Mouse (Mus musculus) hindlimb bud, embryonic 11.5 days (tissue): ENCODE data around the gene Rdh5.

Source experiments
- DNase-seq: peaks from one replicate; pipeline ENCODE4 v3.0.0-alpha.2; 2012; ENCODE audit warnings: low read depth, low spot score; ENCODE audit errors: extremely low spot score

Gene Rdh5

DNA sequence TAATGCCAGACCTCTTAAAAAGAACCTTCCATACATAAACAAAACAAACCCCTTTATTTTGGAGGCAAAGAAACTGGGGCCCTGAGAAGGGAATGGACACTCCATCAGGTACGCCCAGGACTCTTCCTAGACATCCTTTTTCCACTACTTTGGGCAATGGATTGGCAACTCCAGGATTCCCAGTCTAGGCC is at the start of gene Rdh5:
Gene Rdh5 (minus strand): TSS at position 67 of the 191 bp plus-strand sequence.
- DNase-seq, result no peak

DNA sequence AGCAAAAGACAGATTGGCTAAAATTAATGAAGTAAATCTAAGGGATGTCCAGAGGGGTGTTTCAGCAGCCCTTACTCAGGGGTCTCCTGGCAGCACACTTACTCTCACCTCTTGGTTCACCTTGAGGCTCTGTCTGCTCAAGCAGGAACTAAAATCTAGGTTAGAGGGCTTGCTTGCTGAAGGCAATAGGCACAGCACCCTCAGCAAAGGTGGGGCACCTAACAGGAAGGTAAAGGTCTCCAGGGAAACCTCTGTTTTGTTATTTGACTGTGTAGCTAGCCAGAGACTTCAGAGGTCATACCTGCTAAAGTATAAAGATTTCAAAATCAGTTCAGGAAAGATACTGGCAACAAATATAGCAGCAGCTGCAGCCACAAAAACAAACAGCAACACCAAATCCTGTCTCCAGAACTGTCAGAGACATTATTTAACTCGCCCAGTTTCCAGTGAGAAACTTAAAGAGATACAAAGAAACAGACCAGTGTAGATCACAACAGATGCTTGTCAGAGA is 48.1 kb upstream of the Rdh5 start:
- no peak for DNase-seq

DNA sequence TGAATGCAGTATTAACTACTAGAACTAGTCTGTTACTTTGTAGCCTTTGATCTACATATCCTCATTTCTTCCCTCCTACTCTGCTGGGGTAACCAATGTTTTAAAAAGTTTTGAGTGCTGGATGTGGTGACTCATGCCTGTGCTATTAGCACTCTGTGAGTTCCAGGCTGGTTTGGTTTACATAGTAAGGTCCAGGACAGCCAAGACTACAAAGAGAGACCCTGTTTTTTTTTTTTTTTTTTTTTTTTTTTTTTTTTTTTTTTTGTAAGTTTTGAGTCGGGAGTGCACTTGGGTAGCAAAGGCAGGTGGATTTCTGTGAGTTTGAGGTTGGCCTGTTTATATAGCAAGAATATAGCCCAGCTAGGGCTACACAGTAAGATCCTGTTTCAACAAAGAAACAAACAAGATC is 45.7 kb upstream of the Rdh5 start:
- DNase-seq, result no peak

DNA sequence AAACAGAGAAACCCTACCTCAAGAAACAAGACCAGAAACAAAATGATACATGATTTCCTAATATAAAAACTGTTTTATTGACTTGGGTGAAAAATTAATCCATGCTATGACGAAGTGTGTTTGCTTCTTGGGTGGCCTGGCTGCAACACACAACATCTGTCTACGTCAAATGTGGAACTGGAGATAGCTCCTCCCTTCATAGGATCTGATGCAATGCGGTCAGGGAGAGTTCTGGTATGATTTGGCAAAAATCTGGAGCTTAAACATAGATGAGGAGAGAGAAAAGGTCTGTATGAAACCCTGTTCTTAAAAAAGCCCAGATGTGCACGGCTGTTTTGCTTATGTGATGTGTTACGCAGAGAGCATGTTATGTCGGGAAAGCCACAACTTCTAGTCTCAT is 43.2 kb upstream of the Rdh5 start:
- DNase-seq, result no peak

DNA sequence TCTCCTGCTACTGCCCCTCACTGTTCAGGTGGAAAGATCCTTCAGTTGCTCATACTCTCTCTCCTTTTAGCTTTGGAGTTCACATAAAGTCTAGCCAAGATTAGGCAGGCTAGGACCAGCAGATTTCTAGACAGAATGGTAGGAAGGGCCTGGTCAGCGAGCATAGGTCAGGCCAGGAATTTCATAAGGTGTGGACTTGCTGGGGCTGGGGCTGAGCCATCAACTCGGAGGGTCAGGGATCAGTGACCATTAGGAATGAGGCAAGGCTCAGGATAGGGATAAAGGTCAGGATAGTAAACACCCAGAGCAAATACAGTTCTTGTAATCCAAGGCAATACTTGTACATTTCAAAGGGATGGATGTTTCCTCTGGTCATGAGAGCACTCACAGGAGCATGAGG is 42.3 kb upstream of the Rdh5 start:
- DNase-seq, result no peak

DNA sequence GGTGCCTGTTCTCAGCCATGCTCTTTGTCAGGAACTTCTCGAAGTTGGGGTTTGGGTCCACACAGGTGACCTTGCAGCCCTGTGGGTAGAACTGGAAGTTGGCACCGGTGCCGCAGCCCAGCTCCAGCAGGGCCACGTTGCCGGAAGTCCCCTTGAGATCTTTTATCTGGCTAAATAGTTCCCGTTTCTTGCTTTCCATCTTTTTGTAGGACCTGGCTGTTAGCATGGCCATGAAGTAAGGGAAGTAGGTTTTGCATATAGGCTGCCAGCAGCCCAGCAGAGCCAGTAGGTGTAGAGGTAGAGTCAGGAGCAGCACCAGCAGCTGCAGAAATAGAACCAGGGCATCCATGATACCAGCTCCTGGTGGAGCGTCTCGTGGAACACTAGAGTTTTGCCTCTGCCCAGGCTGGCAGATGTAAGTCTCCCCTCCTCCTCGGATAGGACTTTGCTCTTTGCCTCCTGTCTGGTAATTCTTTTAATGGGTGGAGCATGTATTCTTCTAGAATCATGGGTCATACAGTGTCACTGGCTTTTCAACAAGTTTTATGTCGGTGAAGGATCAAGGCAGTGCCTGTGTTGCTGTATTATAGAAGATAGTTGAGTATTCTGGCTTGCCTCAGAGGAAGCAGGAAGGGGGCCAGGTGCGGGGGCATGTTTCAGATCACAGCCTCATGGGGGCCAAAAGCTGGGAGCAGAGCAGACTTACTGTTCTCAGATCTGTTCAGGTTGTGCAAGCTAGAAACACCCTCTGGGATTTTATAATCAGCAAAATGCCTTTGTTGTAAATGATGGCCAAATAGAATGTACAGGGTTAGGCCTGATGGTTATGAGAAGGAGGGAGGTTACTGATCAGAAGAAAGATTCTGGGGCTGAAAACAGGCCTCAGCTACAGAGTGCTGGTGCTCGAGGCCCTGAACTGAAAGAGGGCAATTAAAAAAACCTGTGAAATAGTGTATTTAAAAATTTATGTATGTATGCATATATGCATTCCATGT is 38.2 kb upstream of the Rdh5 start, which contains the start of gene Mettl7b:
Gene Mettl7b (minus strand): TSS at position 399 of the 995 bp plus-strand sequence.
- DNase-seq, result no peak

DNA sequence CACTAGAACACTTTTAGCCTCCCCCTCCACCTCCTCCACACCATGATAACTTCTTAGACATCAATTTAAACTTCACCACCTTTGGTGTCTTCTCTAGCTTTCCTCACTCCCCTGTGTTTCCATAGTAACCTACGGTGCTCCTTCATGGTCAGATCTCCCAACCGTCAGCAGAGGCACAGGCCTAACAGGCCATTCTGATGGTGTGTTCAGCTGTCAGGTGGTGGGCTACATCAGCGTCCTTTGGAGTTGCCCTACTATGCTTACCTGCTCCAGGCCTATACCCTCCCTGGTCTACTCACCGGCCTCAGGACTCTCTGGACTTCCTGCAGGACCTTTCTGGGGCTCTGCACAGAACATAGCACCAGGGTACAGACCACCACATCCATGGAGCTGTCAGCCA is 37.5 kb upstream of the Rdh5 start:
- no peak for DNase-seq

DNA sequence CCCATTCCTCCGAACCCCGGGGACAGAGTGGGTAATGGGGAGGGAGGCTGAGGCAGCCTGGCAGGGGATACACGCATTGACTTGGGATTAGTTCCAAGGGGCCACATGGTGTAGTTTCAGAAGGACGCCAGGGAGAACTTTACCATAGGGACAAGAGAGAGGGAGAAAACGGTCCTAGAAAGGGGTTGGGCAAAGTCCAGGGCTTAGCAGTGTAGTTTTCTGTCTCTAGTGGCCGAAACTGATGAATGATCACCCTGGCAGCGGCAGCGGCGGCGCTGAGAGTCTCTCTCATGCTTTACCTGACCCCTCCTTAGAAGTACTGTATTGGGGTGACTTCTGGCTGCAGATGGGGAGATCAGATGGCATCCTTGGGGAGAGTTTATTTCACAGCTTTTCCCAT is 35.7 kb upstream of the Rdh5 start:
- no peak for DNase-seq

DNA sequence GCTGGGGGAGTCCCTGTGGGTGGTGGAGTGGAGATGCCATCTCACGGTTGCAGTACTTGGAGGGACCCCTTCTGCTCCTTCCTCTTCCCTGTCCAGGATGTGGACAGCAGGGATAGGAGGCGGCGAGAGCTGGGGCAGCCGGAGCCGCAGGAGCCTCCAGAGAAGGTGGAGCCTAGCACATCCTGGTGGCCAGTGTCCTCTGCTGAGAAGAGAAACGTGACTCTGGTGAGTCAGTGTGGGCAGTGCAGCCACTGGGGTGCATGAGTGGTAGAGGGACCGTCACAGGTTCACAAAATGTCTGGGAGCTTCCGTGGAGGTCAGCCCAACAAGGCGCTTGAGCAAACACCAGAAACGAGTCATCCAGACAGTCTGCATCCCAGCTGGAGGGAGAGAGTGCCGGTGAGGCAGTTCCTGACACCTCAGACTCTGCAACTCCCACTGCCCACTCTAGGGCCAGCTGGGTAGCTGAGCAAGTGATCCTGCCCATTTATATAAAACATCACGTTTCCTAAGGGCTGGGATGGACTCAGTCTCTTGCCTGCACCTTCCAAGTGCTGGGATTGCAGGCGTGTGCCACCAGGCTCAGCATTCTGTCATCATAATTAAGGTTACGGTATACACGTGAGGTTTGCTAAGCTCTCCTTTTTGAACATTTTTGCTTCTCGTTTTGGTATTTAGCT is 27.7 kb upstream of the Rdh5 start:
- DNase-seq, result no peak

DNA sequence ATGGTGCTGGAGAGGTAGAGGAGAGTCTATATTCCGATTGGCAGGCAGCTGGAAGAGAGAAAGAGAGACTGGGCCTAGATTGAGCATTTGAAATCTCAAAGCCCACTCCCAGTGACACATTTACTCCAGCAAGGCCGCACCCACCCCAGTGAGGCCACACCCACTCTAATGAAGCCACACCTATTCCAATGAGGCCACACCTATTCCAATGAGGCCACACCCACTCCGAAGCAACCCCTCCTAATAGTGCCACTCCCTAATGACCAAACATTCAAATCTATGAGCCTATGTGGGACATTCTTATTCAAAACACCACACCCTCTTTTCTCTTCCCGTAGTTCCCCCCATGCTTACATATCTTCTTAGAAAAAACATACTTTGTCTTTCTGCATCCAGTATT is 24.8 kb upstream of the Rdh5 start:
- DNase-seq, result no peak

DNA sequence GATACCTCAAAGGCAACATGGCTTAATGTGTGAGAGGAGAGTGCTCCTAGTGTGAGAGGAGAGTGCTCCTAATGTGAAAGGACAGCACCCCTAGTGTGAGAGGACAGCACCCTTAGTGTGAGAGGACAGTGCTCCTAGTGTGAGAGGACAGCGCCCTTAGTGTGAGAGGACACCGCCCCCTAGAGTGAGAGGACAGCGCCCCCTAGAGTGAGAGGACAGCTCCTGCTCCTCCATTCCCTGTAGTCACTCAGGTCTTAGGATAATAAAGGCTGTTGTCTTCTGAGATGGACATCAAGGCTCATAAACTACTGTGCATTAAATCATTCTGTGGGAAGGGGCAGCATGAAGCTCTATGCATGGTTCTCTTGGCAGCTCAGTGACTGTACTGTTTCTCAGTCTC is 23.0 kb upstream of the Rdh5 start:
- DNase-seq, result no peak

DNA sequence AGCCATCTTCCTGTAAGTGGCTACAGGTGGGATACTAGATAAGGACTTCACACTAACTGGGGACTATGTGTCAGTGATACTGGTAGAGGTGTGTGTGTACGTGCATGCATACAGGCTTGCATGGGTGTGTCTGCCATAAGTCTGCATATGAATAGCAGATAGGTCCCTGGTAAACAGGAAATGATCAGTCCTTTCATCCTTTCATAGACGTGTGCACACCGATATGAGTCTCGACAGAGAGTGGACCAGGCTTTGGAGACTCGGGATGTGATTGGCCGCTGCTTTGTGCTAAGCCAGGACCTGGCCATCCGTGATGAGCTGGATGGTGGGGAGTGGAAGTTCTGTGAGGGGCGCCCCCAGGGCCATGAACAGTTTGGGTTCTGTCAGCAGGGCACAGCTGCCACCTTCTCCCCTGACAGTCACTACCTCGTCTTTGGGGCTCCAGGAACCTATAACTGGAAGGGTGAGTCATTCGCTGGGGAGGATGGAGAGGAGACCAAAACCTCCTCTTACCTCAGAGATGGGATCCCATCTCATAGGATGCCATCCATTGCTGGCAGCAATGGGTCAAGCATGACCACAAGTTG is 17.9 kb upstream of the Rdh5 start:
- DNase-seq, result no peak

DNA sequence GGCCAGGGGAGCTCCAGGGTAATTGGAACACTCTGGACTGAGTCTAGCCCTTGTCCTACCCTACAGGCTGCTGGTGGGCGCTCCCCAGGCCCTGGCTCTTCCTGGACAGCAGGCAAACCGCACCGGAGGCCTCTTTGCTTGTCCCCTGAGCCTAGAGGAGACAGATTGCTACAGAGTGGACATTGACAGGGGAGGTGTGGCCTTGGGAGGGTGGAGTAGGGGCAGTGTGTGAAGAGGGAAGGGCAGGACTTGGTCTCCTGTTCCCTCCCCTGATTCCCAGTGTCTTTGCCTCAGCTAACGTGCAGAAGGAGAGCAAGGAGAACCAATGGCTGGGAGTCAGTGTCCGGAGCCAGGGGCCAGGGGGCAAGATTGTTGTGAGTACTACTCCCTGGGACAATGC is 16.3 kb upstream of the Rdh5 start:
- no peak for DNase-seq

DNA sequence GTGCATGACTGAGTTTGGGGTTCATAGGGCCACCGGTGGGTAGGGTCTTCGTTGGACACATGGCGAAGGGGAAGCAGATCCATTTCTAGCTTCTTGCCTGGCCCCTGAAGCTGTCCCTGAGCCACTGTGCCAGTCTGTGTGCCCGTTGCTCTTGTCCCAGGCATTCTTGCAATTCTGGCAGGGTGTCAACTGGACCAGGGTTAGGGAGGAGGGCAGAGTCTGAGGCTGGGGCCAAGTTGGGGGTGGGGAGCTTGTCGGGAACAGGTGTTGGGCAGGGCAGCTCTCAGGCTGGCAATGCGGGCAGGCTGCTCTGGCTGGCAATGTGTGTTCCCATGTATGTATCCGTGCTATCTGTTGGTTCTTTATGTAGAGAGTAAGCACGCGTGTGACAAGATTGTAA is 15.8 kb upstream of the Rdh5 start:
- DNase-seq, result no peak

DNA sequence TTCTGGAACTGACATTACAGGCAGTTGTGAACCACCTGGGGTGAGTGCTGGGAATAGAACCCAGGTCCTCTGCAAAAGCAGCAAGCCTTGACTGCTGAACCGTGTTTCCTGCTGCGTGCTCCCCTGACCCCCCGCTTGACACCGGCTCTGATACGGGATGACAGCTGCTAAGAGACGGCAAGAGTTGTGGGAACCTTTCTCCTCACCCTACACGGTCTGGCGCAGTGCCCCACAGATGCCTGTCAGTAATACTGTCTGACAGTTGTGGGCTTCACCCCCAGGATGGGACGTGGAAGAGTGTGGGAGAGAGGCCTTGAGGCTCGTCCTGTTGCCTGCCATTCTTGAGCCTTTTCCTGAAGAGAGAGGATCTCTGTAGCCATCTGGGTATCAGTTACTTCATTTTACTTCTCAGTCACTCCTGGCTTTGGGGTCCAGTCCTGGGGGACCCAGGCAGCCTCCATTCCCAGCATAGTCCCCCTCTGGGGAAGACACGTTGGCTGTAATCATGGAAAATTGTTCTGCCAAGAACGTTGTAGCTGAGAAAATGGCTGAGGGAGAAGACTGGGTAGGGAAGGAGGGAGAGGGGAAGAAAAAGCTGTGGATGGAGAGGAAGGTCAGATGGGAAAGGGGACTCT is 15.2 kb upstream of the Rdh5 start:
- no peak for DNase-seq

DNA sequence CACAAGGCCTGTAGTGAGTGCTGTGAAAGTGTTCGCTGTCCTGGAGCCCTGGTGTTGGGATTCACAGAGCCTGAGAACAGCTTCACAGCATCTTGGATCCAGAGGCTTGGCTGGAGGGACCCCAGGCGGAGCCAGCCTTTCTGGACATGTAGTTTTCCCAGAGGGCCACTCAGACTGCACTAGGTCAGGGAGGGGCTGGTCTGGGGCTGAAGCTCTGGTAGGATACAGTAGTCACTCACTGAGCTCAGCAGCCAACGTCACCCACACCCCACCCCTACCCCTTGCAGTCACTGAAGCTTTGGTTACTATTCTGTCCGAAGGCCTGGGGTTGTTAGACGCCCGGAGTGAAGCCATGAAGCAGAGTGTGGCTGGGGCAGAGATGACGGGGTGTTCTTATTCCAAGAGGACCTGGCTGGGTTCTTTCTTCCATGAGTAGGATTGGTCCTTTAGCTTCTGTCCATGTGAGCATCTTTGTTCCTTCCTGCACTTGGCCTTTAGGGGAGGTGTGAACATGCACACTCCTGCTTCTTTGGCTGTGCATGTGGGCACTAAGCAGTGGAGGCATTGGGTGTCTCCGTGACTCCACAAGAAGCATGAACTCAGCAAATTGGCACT is 13.2 kb upstream of the Rdh5 start:
- DNase-seq, result no peak

DNA sequence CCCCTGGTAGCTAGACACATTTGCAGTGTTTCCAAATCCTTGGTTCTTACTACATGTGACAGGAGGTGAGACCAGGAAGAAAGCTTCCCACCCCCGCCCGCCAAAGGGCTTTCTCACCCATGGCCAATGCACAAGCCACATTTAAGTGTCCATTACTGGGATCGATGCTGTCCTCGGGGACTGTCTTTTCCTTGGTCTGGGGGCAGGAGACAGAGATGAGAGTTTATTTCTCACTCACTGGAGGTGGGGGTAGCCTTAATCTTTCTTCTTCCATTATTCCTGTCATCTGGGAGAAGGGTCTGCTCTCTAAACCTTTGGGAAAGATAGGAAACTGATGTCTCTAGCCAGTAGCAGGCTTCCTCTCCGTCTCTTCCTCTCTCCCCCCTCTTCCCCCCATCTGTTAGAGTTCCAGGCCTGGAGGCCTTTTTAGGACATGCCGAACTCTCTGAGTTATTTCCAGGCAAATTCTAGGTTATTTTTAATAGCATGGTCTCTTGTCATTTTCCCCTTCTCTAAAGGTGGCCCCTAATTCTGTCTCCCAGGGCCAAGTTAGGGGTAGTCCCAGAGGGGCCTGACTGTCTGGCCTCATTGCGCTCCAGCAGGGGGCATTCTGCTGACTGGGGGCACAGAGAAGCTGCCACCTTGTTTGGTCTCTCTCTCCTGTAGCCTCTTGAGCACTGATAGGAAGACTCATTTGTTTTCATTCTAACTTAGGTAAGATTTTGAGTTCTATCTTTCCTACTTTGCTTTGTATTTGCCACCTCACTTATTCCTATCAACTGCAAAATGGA is 12.5 kb upstream of the Rdh5 start:
- DNase-seq, result no peak

DNA sequence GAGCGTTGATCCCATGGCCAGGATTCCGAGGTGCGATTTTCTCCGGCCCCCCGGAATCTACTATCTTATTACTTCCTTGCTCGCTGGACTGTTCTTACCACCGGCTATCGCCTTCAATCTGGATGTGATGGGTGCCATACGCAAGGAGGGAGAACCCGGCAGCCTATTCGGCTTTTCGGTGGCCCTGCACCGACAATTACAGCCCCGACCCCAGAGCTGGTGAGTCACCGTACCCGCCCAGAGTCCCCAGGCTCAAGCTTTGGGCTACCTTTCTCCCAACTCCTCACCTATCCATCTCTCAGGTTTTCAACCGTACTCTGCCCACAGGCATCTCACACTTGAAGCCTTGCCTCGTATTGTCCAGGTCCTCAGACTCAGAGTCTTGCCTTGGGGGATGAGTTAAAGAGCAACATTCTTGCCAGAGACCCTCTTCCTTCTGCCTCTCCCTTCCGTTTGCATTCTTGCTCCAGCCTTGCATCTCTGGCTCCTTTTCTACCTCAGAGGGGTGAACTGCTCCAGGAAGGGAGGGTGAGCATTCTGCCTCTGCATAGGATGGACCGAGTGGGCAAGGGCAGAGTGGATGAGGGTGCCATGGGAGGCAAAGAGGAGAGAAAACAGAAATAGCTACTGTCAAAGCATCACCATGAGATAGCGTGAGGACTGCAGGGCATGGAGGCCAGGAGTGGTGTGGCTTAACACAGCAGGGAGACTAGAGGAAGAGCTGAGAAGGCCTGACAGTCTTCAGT is 11.5 kb upstream of the Rdh5 start:
- no peak for DNase-seq

DNA sequence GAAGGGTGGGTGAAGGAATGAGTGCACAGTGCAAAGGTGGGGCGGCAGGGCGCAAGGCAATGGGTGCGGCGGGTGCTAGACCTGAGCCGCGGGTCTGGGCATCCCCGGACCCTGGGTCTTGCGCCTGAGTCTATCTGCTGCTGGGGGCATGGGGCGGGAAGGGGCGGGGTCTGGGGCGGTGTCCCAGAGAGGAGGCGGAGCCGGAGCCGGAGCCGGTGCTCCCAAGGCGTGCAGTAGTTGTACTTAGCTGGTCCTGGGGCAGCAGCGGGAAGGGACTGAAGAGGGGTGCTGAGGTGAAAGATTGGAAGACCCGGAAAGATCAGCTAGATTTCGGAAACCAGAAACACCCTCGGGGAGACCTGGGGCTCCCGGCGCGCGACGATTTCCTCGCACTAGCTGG is 10.9 kb upstream of the Rdh5 start, which contains the start of gene Itga7:
Gene Itga7 (plus strand): TSS at position 245 of the 400 bp plus-strand sequence.
- DNase-seq, result no peak

DNA sequence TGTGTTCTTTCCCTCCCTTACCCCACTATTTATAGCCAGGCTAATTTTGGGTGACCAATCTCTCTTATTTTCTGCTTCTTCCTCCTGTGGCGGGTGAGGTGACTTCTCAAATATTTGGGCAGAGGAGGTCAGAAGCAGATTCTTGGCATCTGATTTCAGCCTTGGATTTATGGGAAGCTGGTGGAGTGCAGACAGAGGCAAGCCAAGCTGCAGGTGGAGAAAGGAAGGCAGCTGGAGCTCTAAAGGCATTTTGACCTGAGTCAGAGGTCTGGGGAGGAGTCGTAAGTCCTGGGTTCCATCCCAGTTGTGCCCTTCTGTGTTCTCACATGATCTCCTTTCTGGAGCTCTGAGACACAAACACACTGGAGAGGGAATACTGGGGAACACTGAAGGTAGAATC is 8.8 kb upstream of the Rdh5 start:
- DNase-seq, result no peak
